Mouse (Mus musculus): Measurements from ENCODE around the gene D930048N14Rik.

- no peak for TF ChIP-seq CTCF (IDR thresholded peaks at IDR 0.05; ENCODE audit: borderline replicate concordance, insufficient read depth, low read depth, low read length)
- TF ChIP-seq POLR2A (IDR thresholded peaks at IDR 0.05; ENCODE audit: borderline replicate concordance, insufficient read depth, low read length): no peak
These were observed 18.5 kb upstream of the D930048N14Rik start for GRCm38 (mm10) chr11:51632130-51632753.
